Mouse (Mus musculus): ENCODE measurements at regions not wholly inside any gene's neighbourhood (a gene's known extent, or its start where the extent isn't known, plus 50 kb on each side); places are given as distances from the start of the nearest gene placed in this dataset.

- TF ChIP-seq CTCF (IDR thresholded peaks at IDR 0.05; ENCODE audit: low read depth) (no peak), EP300 (IDR thresholded peaks at IDR 0.05; ENCODE audit: low read depth) (no peak)
Observed at GRCm38 (mm10) chr8:12137496-12137895, 141.1 kb upstream of the A230072I06Rik start.
